Mouse (Mus musculus): Measurements from ENCODE around the gene Tcp1. TPM values are rescaled to one million over a fixed set of nuclear protein-coding genes. Genes with fewer than 3 reads are reported as not detected.
"Not testable (repeated sequence)": the region's sequence is repeated elsewhere in the genome, so short reads cannot be mapped to it uniquely, and the experiment has no call there.

The Tcp1 gene
- total RNA-seq, 2 experiments from 2014 or later: 218 to 271 TPM

DNA sequence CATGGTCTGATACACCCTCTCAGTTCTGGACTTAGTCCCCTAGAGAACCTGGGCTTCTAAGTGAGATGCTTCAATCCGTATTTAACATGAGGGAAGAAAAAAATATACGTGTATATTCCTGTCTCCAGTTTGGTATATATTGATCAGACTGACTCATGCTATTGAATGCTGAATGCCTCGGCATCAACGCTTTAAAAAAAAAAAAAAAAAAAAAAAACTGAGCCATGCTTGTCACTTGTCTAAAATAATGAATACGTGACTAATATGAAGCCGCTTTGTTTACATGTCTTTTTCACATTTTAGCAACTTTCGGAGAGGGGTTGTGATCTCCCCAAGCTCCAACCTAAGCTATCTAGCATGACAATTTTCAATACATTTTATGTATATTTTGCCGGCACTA lies 5.1 kb upstream of the Tcp1 start:
- DNase-seq: no peak

DNA sequence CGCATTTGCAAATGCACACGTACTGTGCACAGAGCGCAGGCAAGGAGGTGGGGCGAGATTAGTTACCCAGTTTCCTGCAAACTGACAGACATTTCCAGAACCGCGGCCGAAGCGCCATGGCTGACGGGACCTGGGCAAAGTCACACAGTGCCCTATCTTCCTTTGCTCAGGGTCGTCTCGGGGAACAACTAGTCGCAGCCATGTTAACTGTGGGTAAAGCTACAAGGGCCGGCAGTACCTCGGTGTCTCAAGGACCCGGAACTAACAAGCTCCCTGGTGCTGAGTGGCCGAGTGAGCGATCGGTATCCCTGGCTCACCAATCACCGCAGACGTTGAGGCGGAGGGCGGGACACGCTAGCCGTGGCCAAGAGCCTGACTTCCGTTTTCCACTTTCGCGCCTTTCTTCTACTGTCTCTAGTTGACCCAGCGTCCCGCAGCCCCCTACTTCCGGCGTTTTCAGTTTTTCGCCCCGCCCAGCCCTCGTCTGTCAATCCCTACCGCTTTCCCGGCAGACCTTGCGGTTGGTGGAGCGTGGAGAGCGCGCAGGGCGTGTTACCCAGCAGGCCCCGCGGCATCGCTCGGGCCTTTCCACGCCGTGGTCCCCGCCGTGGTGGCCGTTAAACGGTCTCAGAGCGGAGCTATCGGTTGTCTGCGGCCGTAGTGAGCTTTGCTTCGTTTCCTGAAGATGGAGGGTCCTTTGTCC lies 531 bp downstream of the Tcp1 start, which contains the start of gene Mrpl18:
Mrpl18 (minus strand) TSS at position 465 of the 703 bp plus-strand sequence.
- peak; percentile 98 to 99 for DNase-seq

DNA sequence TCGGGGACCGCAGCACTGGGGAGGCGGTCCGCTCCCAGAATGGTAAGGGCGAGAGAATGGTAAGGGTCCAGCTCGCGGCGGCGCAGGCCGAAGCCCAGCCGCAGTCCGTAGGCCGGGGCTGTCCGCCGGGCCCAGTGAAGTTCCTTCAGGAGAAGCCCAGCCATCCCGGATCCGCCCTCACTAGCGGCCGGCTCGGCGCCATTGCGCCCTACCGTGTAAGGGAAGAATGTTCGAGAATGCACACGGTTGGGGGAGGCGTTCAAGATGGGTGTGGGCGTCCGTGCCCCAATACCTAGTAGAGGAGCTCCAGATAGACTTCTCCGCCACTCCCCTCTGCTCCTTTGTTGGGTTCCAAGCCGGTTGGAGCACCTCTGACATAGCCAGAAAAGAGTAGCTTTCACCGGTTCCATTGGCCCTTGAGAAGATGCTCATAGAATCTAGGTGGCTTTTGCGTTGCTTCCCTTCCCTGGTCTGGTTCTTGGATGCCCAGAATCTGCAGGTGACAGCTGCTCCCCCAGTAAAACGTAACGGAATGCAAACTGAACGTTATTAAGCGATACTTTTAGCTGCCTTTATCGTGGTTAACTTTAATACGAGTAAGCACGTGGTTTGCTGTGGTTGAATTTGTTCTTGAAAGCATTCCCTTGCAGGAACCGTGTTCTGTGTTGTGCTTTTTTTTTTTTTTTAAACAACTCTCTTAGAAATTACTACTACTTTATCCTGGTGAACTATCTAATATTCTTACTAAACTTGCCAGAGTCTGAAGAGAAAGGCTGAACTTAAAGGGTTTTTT lies 1.3 kb downstream of the Tcp1 start:
- peak; percentile 43 to 47 for DNase-seq

DNA sequence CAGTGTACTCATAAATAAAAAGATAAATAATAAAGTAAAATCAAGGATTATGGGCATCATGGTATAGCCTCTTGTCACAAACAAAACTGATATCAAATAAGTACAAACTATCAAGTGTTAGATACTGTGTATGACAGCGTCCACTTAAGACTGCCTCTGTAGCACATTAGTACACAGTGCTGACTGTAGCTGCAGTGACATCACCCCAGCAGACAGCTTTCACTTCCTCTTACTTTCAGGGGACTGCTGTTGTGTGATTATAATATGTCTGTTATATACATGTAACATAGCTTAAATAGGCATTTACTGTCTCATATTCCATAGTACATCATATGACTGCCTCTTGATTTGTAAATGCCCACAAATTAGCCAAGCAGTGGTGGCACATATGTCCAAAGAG lies 5.6 kb downstream of the Tcp1 start:
- no peak for DNase-seq

DNA sequence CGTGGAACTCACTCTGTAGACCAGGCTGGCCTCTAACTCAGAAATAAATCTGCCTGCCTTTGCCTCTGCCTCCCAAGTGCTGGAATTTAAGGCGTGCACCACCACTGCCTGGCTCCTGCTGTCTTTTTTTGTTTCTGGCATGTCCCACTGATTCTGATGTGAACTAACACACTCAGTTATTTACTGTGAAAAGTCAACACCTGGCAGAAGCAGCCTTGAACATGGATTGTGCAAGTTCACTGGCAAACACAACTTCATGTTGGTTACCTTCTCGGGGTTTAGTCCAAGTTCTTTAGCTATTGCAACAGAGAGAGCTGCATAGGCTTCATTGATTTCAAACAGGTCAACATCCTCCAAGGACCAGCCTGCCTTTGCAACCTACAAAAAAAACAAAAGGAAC lies 9.5 kb downstream of the Tcp1 start:
- peak in 1 of 2 experiments; percentile 19 for DNase-seq

DNA sequence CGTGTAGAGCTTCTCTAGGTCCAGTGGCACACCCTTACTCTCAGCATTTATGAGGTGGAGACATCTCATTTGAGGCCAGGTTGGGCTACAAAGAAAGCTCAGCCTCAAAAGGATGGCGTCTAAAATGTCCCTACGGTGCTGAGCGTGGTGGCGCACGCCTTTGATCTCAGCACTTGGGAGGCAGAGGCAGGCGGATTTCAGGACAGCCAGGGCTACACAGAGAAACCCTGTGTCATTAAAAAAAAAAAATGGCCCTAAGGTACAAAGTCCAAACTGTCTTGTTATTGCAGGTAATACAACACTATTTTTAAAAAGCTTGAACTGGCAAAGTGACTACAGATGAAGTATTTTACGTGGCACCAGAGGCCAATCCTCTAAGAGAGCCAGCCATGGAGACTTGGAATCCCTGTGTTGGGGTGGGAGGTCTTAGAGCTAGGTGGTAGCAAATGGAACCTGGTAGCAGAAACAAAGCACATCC lies 10.2 kb downstream of the Tcp1 start:
- DNase-seq: no peak

DNA sequence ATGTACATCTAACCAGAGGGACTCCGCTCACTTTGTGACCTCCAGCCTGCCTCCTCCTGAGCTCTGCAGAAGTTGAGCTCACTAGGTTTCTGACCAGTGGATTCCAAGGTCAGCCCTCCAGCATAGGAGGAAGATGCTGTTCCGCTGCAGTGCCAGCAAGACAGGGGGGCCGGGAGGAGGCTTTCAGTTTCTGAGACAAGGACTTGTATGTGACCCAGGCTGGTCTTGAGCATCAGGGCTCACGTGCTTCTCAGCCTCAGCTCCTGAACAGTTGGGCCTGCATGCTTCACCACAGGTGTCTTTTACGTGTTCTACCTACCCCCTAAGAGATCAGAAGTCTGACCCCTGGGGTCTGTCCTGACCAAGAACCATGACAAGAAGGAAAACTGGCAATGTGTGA lies 16.1 kb downstream of the Tcp1 start:
- peak in 1 of 2 experiments; percentile 57 for DNase-seq

DNA sequence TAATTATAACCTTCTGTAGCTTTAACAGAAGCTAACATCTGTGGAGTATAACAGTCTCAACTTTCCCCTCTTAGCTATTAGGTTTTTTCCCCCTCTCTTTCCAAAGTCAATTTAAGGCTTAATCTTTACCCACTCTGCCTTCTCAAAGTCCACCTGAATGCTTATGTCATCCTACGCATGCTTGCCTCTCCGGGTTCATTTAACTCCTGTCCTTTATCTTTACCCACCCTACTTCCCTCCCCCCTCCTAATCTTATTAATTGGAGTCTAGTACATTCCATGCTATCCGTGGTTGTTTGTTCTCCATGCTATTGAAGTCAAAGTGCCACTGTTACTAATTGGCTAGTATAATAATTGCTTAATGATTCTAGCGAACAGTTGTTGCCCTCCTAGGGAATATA lies 20.2 kb downstream of the Tcp1 start:
- no peak for DNase-seq

DNA sequence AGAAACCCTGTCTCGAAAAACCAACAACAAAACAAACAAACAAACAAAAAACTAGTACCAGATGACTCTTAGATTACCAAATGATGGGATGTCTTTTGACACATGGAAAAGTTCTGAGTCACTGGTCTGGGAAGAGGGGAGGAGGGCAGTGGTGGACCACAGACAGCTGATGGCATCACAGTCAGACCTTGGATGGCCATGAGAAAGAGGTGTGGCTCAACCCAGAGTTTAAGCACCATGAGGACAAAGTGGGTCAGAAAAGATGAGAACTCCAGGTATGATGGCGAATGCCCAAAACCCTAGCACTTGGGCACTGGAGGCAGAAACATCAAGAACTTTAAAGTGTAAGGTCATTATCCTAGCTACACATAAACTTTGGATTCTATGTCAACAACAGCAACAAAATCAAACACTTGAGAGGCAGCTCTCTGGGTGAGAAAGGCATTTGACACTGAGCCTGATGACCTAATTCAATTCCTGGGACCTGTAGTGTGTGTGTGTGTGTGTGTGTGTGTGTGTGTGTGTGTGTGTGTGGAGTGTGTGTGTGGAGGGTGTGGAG lies 22.0 kb downstream of the Tcp1 start:
- no peak for DNase-seq

DNA sequence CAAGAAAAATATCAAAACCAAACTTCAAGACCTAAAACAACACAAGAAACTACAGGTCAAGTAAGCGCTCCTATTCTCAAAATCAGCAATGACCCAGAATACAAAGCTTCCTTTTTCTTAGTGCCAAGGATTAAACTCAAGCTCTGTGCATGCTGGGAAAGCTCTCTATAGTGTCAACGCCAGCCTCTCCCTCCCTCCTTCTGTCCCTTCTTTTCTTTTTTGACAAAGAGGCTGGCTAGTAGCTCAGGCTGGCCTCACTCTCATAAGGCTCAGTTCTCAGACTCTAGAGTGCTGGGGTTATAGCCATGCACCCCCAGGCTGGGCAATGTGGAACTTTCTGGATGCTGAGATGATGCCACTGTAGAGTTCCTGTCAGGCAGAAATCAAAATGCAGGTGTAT lies 22.6 kb downstream of the Tcp1 start:
- DNase-seq: no peak

DNA sequence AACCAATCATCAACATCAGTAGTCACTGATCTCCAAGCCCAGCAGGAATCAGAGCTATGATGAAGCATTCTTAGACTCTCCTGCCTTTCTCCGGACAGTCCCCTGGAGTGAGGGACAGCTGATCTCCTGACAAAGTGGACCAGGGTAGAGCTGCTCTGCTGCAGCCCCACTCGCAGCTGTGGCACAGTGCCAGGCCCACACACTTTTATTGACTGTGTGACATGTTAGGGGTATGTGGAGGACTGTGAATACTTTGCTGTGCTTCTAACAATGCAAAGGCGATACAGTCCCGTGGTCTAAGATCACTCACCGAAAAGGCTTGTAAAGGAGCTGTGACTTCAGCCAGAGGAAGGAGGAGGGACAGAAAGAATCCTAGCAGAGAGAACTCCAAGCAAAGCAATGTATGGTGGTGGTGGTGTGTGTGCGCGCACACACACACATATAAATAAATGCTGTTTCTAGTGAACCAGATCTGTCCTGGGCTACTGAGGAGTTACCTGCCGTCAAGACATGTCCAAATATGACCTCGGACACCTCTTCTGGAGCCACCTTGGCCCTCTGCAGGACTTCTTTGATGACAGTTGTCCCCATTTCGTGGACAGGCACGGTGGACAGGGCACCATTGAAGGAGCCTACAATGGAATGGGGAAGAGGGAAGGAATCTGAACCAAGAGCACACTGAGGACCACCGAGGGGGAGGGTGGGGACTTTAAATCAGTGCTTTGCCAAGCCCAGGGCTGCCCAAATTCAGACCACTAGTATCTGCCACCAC lies 24.1 kb downstream of the Tcp1 start:
- DNase-seq: not testable (repeated sequence)

DNA sequence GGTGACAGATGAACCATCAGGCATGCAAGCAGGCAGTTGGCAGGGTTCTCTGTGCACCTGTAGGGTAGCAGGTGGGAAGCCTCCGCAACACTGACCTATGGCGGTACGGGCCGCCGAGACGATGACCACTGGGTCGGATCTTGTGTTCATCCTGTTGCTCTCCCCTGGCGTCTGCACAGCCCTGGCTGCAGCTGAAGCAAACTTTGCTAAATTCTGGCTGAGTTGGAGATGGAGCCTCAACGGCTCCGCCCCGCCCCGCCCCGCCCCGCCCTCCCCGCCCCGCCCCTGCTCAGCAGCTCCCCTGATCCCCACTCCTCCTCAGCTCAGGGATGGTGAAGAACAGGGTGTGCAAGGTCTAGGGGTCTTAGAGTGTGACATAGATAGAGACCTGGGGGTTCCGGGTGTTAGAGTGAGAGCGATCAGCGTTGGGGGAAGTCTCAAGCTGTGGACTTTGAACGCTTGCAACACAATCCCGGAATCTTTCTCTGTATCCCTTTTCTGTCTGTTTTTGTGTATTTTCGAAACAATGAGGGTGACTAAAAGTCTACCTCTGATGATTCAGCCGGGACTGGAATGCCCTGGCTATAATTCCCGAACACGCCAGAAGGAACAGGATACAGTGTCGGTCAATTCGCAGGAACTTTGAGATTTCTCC lies 24.8 kb downstream of the Tcp1 start, which contains the start of gene Acat3:
Acat3 (minus strand) TSS at position 450 of the 655 bp plus-strand sequence.
- peak in 1 of 2 experiments; percentile 27 for DNase-seq

DNA sequence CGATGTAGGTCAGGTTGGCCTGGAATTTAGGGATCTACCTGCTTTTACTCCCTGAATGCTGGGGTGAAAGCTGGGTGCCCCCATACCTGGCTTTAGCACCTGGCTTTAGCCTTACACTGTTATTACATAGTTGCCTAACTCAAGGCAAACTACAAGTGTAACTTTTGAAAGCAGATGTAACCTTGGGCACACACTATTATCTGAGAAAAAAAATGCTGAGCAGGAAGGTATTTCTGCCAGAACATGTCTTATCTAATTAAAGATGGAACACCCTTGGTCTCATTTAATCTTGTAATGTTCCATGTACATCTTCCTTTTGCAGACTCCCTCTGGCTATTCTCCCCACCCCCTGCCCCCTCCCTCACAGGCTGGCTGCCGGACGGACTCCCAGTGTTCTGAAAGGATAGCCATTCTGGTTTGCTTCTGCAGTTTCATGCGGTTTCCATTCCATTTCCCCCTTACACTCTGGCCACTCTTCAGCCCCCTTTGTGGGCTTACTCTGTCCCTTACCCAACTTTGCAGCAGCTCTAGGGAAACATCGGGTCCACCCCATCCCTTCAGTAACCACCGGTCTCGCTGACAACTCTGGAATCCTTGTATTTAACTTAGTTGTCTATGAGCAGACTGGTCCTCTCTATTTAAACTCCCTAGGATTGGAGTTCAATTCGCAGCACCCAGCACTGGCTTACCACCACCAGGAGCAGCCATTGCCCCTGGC lies 26.2 kb downstream of the Tcp1 start:
- no peak for DNase-seq

DNA sequence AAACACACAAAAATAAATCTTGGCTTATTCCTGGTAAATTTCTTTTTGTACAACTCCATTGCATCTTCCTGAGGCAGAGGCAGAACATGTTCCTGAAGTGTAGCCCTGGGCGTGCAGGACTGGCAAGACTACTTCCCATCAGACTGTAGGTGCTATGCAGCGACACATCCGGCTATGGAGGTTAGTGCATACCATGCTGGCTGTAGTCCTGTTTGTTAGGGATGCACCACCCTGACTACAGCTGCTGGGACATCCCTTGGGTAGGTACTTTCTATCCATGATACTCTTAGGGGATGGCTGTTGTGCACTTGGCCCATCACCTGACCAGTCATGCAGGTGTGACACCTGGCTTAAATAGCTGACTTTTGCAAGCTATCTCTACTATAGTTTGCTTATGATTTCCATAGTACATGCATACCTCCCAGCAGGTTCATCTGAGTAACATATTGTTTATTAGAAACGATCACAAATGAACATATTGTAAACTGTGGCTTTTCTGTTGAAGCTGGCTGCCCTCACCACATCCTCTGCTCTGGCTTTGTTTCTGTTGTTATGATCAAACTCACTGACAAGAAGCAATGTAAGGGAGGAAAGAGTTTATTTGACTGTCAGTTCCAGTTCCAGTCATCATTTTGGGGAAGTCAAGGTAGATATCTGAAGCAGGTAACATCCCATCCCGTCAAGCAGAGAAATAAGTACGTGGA lies 27.1 kb downstream of the Tcp1 start:
- no peak for DNase-seq

DNA sequence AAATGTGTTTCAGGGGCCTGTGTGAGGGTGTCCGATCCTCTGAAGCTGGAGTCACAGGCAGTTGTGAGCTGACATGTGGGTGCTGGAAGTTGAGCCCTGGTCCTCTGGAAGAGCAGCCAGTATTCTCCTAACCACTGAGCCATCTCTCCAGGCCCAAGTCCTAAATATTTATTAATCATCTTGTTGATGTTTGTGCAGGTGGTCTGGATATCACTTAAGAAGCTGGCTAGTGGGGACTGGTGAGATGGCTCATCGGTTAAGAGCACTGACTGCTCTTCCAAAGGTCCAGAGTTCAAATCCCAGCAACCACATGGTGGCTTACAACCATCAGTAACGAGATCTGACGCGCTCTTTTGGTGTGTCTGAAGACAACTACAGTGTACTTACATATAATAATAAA lies 34.2 kb downstream of the Tcp1 start:
- no peak for DNase-seq

DNA sequence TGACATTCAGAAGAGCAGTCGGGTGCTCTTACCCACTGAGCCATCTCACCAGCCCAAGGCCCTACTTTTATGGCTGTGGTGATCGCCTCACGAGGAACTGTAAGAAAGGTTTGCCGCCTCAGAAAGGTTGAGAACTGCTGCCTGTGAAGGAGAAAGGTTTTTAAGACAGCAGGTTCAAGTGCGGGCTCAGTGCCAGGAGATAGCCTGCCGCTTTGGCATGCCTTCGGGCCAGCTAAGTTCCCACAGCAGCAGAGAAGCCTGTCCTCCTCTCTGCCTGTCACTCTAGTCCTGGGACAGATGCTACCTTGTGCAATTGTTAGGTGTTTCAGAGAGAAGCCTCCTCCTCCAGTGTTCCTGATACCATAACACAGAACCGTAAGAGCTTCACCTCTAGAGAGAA lies 41.2 kb downstream of the Tcp1 start:
- peak in 1 of 2 experiments; percentile 11 for DNase-seq

DNA sequence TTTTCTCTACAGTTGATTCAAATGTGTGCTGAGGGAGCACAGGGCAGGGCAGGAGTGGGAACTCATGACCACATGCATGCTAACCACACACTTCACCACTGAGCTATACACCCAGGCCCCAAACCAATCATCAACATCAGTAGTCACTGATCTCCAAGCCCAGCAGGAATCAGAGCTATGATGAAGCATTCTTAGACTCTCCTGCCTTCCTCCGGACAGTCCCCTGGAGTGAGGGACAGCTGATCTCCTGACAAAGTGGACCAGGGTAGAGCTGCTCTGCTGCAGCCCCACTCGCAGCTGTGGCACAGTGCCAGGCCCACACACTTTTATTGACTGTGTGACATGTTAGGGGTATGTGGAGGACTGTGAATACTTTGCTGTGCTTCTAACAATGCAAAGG lies 43.9 kb downstream of the Tcp1 start:
- DNase-seq: not testable (repeated sequence)

DNA sequence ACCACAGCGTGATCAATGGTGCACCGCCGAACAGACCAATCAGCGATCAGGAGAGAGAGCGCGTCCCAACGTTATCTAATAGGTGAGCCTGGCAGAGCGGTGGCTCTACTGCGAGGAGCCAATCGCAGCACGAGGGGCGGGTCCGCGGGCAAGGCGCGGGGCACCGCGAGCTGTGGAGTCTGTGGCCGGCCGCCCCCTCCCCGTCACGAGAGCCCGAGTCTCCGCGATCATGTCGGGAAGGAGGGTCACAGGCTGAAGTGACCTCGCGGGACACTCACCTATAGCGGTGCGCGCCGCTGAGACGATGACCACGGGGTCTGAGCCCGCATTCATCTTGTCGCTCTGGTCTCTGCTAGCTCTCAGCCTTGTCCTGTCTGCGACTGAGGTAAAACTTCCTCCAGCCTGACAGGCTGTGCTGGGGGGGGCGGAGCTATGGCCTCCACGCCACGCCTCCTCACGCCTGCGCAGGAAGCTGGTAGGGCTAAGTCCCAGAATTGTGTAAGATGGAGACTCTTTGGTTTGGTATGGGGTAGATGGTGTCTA lies 44.9 kb downstream of the Tcp1 start, which contains the start of gene Acat2:
Acat2 (minus strand) TSS at position 417 of the 543 bp plus-strand sequence.
- DNase-seq: peak; percentile 95 to 97

DNA sequence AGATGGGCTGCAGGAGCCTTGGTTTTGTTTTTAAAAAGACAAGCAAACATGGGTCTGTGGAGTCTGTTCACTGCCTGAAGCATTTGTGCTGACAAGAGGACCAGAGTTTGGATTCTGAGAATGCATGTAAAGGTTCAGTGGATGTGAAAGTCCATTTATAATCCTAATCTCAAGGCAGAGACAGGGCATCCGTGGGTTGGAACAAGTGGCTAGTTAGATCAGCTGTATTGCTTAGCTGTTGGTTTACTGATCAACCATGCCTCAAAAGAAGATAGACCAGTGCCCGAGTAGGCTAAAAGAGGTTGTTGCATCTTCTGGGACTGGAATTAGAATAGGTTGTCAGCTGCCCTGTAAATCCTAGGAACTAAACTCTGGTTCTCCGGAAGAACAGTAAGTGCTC lies 48.0 kb downstream of the Tcp1 start:
- no peak for DNase-seq

DNA sequence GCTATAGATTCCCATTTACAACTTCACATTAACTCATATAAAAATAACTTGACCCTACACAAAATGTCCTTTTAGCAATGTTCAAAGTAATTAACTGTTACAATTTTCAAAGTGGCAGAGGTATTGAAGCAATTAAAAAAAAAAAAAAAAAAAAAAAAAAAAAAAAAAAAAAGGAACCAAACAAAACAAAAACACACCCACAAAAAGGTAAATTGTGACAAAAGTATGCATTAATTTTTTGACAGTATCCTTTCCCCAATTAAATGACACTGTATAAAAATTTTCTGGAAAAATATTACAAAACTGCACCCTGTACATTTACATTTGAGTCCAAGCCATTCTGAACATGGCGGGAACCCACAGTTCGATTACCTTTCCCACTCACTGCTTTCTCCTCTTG lies 51.7 kb downstream of the Tcp1 start:
- no peak for DNase-seq

All from adrenal gland, postnatal 36 days (tissue).